Mouse (Mus musculus) kidney, postnatal 0 days (tissue): ENCODE measurements around the gene Gm11992. TPM values are rescaled to one million over a fixed set of nuclear protein-coding genes. Genes with fewer than 3 reads are reported as not detected.

ENCODE experiments used
- ATAC-seq: fragments of 200-750 bp; cut with Nextera tagmentation; replicated peaks from 2 replicates; pipeline ENCODE4 v1.8.0; 2017; ENCODE audit warnings: low read depth, moderate number of reproducible peaks, moderate TSS enrichment, moderate library complexity; ENCODE audit not compliant: low FRiP score
- DNase-seq: peaks from one replicate; pipeline ENCODE4 v3.0.0-alpha.2; 2016; ENCODE audit warnings: low spot score
- H3K27ac ChIP-seq: fragments of 300-500 bp; sonication (generic); 2 replicates; pipeline ENCODE4 v1.5.1; 2014; ENCODE audit warnings: mild to moderate bottlenecking
- H3K27me3 ChIP-seq: fragments of 300-500 bp; sonication (generic); 2 replicates; pipeline ENCODE4 v1.6.1; 2014; ENCODE audit warnings: low read length, mixed read lengths; ENCODE audit not compliant: insufficient read depth
- H3K36me3 ChIP-seq: fragments of 300-500 bp; sonication (generic); 2 replicates; pipeline ENCODE4 v1.6.1; 2014; ENCODE audit warnings: low read length, mixed read lengths; ENCODE audit not compliant: insufficient read depth
- H3K4me1 ChIP-seq: fragments of 300-500 bp; sonication (generic); replicated peaks from 2 replicates; pipeline ENCODE4 v1.6.1; 2014; ENCODE audit warnings: antibody characterized with exemption, low read length, mixed read lengths; ENCODE audit not compliant: insufficient read depth
- H3K4me2 ChIP-seq: fragments of 300-500 bp; sonication (generic); 2 replicates; pipeline ENCODE4 v1.6.1; 2014; ENCODE audit warnings: mild to moderate bottlenecking, low read length, moderate library complexity, mixed read lengths
- H3K4me3 ChIP-seq: fragments of 300-500 bp; sonication (generic); replicated peaks from 2 replicates; pipeline ENCODE4 v1.5.1; 2014; ENCODE audit warnings: low read depth, low read length
- H3K9ac ChIP-seq: fragments of 300-500 bp; sonication (generic); 2 replicates; pipeline ENCODE4 v1.6.1; 2014; ENCODE audit warnings: low read depth, low read length
- H3K9me3 ChIP-seq: fragments of 300-500 bp; sonication (generic); replicated peaks from 2 replicates; pipeline ENCODE4 v1.6.1; 2016; ENCODE audit warnings: low read length, inconsistent platforms, mixed read lengths
- CTCF ChIP-seq: IDR thresholded peaks from 2 replicates; pipeline ENCODE4 v1.5.1; 2016; ENCODE audit warnings: antibody characterized with exemption, low read depth, mild to moderate bottlenecking, moderate library complexity
- WGBS: fragments of 180-500 bp; shearing (Covaris S2); extraction: QIAGEN DNeasy Blood & Tissue Kit; methylation state at CpG from one replicate; pipeline ENCODE4 v1.1.7; 2014; 5-methylcytosine and 5-hydroxymethylcytosine counted together
- polyA plus RNA-seq: library from polyadenylated mRNA; unstranded; fragments of >200 nt; fragmentation: Nextera tagmentation; extraction: Ambion mirVana; gene quantifications from 2 replicates; pipeline ENCODE4 v1.2.1, GENCODE M21; 2015

Gene Gm11992
- polyA plus RNA-seq, 1 experiment from 2014 or later = 12.7 TPM

GRCm38 (mm10) chr11:9118050-9118420 lies 69.6 kb downstream of the Gm11992 start, which contains the start of gene Upp1:
Gene Upp1, plus strand, starts transcription at chr11:9118103.
- Histone ChIP-seq H3K9me3 (no peaks in the 10 kb centered on the region), H3K4me1 (peaks cover 10% of the 10 kb centered on the region; the same call in 1 of the 2 replicates), H3K9ac (peak within 1 kb of the TSS; percentile 46; the same call in 1 of the 2 replicates), H3K4me3 (peak within 1 kb of the TSS; percentile 45), H3K27ac (0 out of 2 replicates have a peak within 1 kb of the TSS, but pooled peaks have one; percentile 31), H3K4me2 (peak within 1 kb of the TSS; percentile 83), H3K36me3 (no peaks in the 10 kb centered on the region), H3K27me3 (peaks cover 4% of the 10 kb centered on the region; the same call in 1 of the 2 replicates)
- ATAC-seq (peak; percentile 6; the same call in 1 of the 2 replicates), DNase-seq (no peak)
- no peak for TF ChIP-seq CTCF
- WGBS = under 1% methylated on average over 7 of the region's 7 CpGs

GRCm38 (mm10) chr11:9118421-9119121 lies 70.2 kb downstream of the Gm11992 start:
- no peaks in the 10 kb centered on the region for H3K9me3 ChIP-seq
- 0 out of 2 replicates have a peak overlapping the region, but pooled peaks have one; percentile 31 for H3K27ac ChIP-seq
- peak overlapping the region; percentile 46; the same call in 1 of the 2 replicates for H3K9ac ChIP-seq
- ATAC-seq (peak; percentile 68), DNase-seq (peak; percentile 58)
- WGBS = under 1% methylated on average over 40 of the region's 40 CpGs
- H3K4me1 ChIP-seq = peaks cover 10% of the 10 kb centered on the region; the same call in 1 of the 2 replicates
- peak overlapping the region; percentile 45 for H3K4me3 ChIP-seq
- H3K36me3 ChIP-seq = no peaks in the 10 kb centered on the region
- no peak for TF ChIP-seq CTCF
- H3K27me3 ChIP-seq = peaks cover 4% of the 10 kb centered on the region; the same call in 1 of the 2 replicates
- H3K4me2 ChIP-seq = peak overlapping the region; percentile 83

Other genes with a start within 250 kb of the Gm11992 start
- 0.12 and 0.19 TPM in 2 replicates for gene Pkd1l1, start 75.3 kb upstream of the Gm11992 start, polyA plus RNA-seq
- gene Hus1, start 37.4 kb upstream of the Gm11992 start, polyA plus RNA-seq = 14.6 and 14.7 TPM in 2 replicates
- 1.3 and 1.6 TPM in 2 replicates for gene Sun3, start 397 bp downstream of the Gm11992 start, polyA plus RNA-seq
- 18.7 and 22.2 TPM in 2 replicates for gene Upp1, start 69.5 kb downstream of the Gm11992 start, polyA plus RNA-seq
- gene Abca13, start 143.3 kb downstream of the Gm11992 start, polyA plus RNA-seq = 1.8 TPM in 2 replicates